Mouse (Mus musculus) hindbrain, embryonic 16.5 days (tissue): ENCODE results near the gene Slc16a10. TPM values are rescaled to one million over a fixed set of nuclear protein-coding genes. Genes with fewer than 3 reads are reported as not detected.

Experiments used
- ATAC-seq: fragments of 200-750 bp; cut with Nextera tagmentation; 2 replicates; pipeline ENCODE4 v1.8.0; 2017; ENCODE audit warnings: moderate TSS enrichment, moderate library complexity
- H3K27ac ChIP-seq: fragments of 300-500 bp; sonication (generic); 2 replicates; pipeline ENCODE4 v1.5.1; 2014; ENCODE audit warnings: low read depth, mild to moderate bottlenecking, control low read depth, low read length, moderate library complexity
- H3K27me3 ChIP-seq: fragments of 300-500 bp; sonication (generic); replicated peaks from 2 replicates; pipeline ENCODE4 v1.6.1; 2014; ENCODE audit warnings: low read length; ENCODE audit not compliant: control insufficient read depth, insufficient read depth
- H3K36me3 ChIP-seq: fragments of 300-500 bp; sonication (generic); 2 replicates; pipeline ENCODE4 v1.6.1; 2014; ENCODE audit warnings: mild to moderate bottlenecking, low read length, moderate library complexity, mixed read lengths; ENCODE audit not compliant: control insufficient read depth, insufficient read depth
- H3K4me1 ChIP-seq: fragments of 300-500 bp; sonication (generic); 2 replicates; pipeline ENCODE4 v1.6.1; 2014; ENCODE audit warnings: low read depth, low read length; ENCODE audit not compliant: control insufficient read depth, insufficient read depth
- H3K4me2 ChIP-seq: fragments of 300-500 bp; sonication (generic); 2 replicates; pipeline ENCODE4 v1.6.1; 2014; ENCODE audit warnings: mild to moderate bottlenecking, low read length, control low read depth, moderate library complexity
- H3K4me3 ChIP-seq: fragments of 300-500 bp; sonication (generic); 2 replicates; pipeline ENCODE4 v1.5.1; 2014; ENCODE audit warnings: mild to moderate bottlenecking, low read length, control low read depth, moderate library complexity
- H3K9ac ChIP-seq: fragments of 300-500 bp; sonication (generic); 2 replicates; pipeline ENCODE4 v1.6.1; 2014; ENCODE audit warnings: low read depth, mild to moderate bottlenecking, control low read depth, low read length, moderate library complexity
- H3K9me3 ChIP-seq: fragments of 300-500 bp; sonication (generic); 2 replicates; pipeline ENCODE4 v1.6.1; 2014; ENCODE audit warnings: mild to moderate bottlenecking, low read length, moderate library complexity; ENCODE audit not compliant: control insufficient read depth
- WGBS: fragments of 180-500 bp; shearing (Covaris S2); extraction: QIAGEN DNeasy Blood & Tissue Kit; methylation state at CpG from one replicate; pipeline ENCODE4 v1.1.7; 2014; 5-methylcytosine and 5-hydroxymethylcytosine counted together
- polyA plus RNA-seq: library from polyadenylated mRNA; unstranded; fragments of >200 nt; fragmentation: Nextera tagmentation; extraction: Ambion mirVana; gene quantifications from 2 replicates; pipeline ENCODE4 v1.2.1, GENCODE M21; 2015

The Slc16a10 gene
- polyA plus RNA-seq, 1 experiment from 2014 or later, result 6.1 TPM

DNA sequence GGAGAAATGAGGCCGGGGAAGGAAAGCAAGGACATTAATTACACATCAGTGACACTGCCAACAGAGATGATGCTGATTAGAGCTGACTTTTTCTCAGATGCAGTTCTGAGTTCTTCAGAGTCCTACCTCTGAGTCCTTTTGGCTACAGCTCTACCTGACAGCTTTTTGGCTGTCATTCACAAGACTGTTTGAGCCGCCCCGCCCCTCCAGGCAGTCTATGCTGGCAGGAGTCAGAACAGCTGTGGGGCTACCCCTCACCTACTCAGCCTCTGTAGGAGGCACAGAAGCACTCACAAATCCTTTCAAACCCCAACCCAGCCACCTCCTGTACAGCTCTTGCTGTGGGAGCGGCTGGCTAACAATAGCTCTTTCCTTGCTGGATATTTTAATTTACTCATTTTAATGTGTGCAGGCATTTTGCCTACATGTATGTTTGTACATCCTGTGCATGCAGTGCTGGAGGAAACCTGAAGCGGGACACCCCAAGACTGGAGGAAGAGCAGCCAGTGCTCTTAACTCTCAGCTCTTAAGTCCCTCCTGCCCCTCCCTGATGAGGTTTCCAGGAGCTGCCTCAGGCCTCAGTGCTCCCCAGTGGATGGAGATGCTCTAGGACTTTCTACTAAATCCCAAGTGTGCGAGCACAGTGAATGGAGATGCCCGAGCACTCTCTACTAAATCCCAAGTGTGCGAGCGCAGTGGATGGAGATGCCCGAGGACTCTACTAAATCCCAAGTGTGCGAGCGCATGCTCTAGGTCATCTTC, 57.5 kb downstream of the Slc16a10 start:
- Histone ChIP-seq H3K27me3 (no peaks in the 10 kb centered on the region), H3K4me1 (no peaks in the 10 kb centered on the region), H3K27ac (no peak overlapping the region), H3K9ac (no peak overlapping the region), H3K9me3 (no peaks in the 10 kb centered on the region), H3K36me3 (no peaks in the 10 kb centered on the region), H3K4me2 (no peak overlapping the region), H3K4me3 (no peak overlapping the region)
- WGBS, result 74% methylated on average over 12 of the region's 12 CpGs
- ATAC-seq, result peak; percentile 67

DNA sequence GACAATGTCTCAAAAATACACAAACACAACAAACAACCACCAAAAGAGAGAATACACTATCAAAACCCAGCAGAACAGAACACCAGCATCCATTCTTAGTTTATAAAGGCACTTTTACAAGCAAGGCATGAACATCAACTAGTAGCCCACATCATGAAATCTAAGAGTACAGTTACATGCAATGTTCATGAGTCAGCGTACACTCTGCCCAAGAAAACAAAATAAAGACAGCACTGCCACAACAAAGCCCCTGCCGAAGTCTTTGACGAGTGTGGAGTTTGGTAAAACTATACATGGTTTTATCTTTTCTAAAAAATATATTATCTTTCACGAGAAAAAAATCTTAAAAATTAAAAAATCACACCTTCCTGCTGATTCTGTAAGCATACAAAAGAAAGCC, 58.5 kb downstream of the Slc16a10 start:
- Histone ChIP-seq H3K4me1 (no peaks in the 10 kb centered on the region), H3K4me2 (no peak overlapping the region), H3K4me3 (no peak overlapping the region), H3K27ac (no peak overlapping the region), H3K27me3 (no peaks in the 10 kb centered on the region), H3K9me3 (no peaks in the 10 kb centered on the region), H3K36me3 (no peaks in the 10 kb centered on the region), H3K9ac (no peak overlapping the region)
- WGBS, result 89% methylated on average over 4 of the region's 4 CpGs
- ATAC-seq, result no peak

DNA sequence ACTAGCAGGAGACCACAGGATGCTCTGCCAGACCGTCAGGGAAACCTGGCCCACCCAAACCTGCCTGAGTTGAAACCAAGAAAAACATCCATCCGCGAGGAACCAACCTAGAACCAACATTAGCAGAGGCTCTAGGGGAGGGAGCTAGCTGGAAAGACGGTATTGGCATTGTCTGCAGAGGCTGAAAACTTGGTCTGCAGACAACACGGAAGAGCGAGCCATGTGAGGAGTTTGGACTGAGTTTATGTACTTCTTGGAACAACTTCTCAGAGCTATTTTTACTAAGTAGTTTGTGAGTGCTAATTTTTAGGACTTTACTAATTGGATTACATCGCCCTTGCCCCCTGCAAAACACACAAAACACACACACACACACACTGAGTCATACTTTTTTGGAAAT, 59.4 kb downstream of the Slc16a10 start:
- no peak overlapping the region for H3K4me3 ChIP-seq
- no peak overlapping the region for H3K27ac ChIP-seq
- H3K9ac ChIP-seq, result no peak overlapping the region
- no peaks in the 10 kb centered on the region for H3K9me3 ChIP-seq
- H3K36me3 ChIP-seq, result no peaks in the 10 kb centered on the region
- ATAC-seq, result no peak
- H3K27me3 ChIP-seq, result no peaks in the 10 kb centered on the region
- no peaks in the 10 kb centered on the region for H3K4me1 ChIP-seq
- WGBS, result 89% methylated on average over 7 of the region's 7 CpGs
- no peak overlapping the region for H3K4me2 ChIP-seq

DNA sequence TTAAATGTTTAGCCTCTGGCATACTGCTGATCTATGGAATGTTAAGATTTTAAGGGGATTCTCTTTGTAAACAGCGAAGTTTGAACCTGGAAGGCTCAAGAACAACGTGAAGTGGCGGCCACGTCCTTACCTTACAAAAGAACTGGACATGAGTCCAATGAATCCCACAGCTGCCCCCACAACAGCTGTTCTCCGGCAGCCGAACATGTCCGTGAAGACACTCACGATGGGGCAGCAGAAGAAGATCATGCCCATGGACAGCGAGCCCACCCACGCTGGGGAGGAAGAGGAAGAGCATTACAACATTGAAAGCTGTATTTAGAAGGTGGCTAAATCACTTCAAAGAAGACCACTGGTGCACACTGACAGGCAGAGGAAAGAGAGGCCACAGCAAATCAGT, 61.5 kb downstream of the Slc16a10 start:
- H3K9ac ChIP-seq, result no peak overlapping the region
- no peaks in the 10 kb centered on the region for H3K4me1 ChIP-seq
- H3K9me3 ChIP-seq, result no peaks in the 10 kb centered on the region
- no peak for ATAC-seq
- H3K4me2 ChIP-seq, result no peak overlapping the region
- H3K36me3 ChIP-seq, result no peaks in the 10 kb centered on the region
- 66% methylated on average over 10 of the region's 10 CpGs for WGBS
- H3K4me3 ChIP-seq, result no peak overlapping the region
- H3K27me3 ChIP-seq, result no peaks in the 10 kb centered on the region
- H3K27ac ChIP-seq, result no peak overlapping the region

DNA sequence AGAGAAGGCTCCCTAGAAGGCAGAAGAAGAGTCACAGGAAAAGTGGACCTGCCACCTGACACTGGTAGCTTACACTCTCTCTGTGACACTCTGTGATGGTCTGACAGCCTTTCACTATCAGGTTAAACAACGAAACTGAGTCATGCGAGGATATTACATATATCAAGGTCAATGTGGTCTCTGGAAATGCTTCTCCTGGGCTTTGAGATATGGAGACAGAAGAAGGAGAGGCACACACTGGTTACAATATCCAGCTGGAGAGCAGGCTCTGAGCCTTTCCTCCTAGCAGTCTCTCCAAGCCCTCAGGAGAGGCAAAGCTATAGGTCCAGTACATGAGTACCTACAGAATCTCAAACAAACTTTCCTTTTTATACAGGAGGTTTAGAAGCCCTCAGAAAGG, 62.8 kb downstream of the Slc16a10 start:
- no peak for ATAC-seq
- Histone ChIP-seq H3K27me3 (no peaks in the 10 kb centered on the region), H3K4me3 (no peak overlapping the region), H3K4me2 (no peak overlapping the region), H3K9me3 (no peaks in the 10 kb centered on the region), H3K9ac (no peak overlapping the region), H3K27ac (no peak overlapping the region), H3K36me3 (no peaks in the 10 kb centered on the region), H3K4me1 (no peaks in the 10 kb centered on the region)
- 91% methylated on average over 2 of the region's 2 CpGs for WGBS

DNA sequence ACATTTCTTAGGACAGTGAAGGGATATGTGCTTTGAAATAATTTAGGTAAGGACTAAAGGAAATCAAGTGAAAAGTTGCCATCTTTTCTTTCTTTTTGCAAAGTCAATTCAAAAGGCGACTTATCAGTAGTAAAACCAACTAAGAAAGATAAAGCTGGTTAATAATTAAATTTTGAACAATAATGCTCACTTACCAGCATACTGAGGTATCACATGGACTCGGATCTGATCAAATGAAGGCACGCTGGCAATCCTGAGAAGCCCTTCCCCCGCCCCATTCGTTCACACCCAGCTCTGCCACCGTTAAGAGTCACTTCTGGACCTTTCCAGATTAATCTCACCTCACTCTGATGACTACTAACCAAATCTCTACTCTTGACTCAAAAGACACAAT, 64.1 kb downstream of the Slc16a10 start:
- Histone ChIP-seq H3K9me3 (no peaks in the 10 kb centered on the region), H3K9ac (no peak overlapping the region), H3K27ac (no peak overlapping the region), H3K27me3 (no peaks in the 10 kb centered on the region), H3K4me1 (no peaks in the 10 kb centered on the region), H3K4me2 (no peak overlapping the region), H3K4me3 (no peak overlapping the region), H3K36me3 (no peaks in the 10 kb centered on the region)
- WGBS, result 70% methylated on average over 6 of the region's 6 CpGs
- ATAC-seq, result no peak

DNA sequence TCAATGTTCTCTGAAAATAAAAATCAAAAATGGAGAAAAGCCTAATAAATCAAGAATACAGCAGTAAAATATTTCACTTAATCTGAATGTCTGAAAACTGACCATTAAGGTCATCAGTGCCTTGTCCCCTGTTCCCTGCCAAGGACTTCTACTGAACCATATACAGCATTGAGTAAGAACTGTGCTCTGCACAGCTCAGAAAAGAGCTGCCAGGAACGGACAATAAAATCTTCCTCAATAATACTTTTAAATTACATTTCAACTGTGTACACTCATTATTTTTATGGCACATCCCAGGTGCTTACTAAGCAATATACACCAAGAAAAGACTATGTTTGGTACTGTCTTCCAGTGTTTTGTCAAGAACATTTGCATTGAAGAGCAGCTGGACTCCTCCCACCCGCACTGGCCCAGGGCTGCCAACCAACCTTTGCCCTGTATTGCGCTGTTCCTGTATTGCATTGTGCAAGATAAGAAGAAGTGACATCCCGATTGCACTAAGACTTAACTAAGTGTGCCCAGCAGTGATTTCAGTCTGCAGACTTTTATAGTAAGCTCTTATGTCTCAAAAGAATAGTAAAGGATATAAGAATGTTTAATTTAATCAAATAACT, 64.6 kb downstream of the Slc16a10 start:
- Histone ChIP-seq H3K9me3 (no peaks in the 10 kb centered on the region), H3K4me1 (no peaks in the 10 kb centered on the region), H3K9ac (no peak overlapping the region), H3K27ac (no peak overlapping the region), H3K36me3 (no peaks in the 10 kb centered on the region), H3K27me3 (no peaks in the 10 kb centered on the region), H3K4me3 (no peak overlapping the region), H3K4me2 (no peak overlapping the region)
- 83% methylated on average over 4 of the region's 4 CpGs for WGBS
- no peak for ATAC-seq

DNA sequence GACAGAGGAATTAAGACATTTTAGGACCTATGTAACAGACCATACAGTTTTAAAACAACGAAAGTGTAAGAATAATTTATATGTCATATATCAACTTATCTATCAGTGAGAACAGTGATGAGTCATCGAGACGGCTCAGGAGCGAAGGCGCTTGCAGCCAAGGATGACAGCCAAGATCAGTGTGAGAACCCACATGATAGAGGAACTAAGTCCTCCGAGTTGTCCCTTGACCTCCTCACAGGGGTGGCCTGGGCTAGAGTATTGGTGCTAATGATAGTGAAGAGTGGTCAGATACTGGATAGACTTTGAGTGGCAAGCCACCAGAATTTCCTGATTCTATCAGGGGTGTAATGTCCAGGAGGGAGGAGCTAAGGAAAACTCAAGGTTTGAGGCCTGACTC, 68.5 kb downstream of the Slc16a10 start:
- H3K9me3 ChIP-seq, result no peaks in the 10 kb centered on the region
- no peak overlapping the region for H3K27ac ChIP-seq
- ATAC-seq, result no peak
- H3K4me3 ChIP-seq, result no peak overlapping the region
- H3K9ac ChIP-seq, result no peak overlapping the region
- 96% methylated on average over 6 of the region's 6 CpGs for WGBS
- H3K27me3 ChIP-seq, result no peaks in the 10 kb centered on the region
- no peak overlapping the region for H3K4me2 ChIP-seq
- H3K36me3 ChIP-seq, result no peaks in the 10 kb centered on the region
- no peaks in the 10 kb centered on the region; the same call in 1 of the 2 replicates for H3K4me1 ChIP-seq

DNA sequence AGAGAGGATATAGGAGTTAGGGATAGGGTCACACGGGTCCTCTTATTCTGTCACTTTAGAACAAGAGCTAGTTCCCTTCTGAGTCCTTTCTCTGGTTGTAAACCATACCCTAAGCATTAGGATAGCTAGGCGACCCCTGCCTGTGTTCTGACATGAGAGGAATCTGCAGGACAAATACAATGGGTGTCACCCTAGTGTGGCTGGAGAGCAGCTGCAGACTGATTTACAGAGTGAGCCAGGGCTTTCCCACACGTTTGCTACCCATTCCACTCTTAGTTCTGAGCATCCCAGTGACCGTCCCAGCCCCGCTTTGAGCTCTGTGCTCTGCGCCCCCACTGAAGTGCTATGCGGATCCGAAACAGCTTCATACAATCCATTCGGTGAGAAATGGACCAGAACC, 71.4 kb downstream of the Slc16a10 start:
- Histone ChIP-seq H3K4me3 (no peak overlapping the region), H3K27me3 (no peaks in the 10 kb centered on the region), H3K27ac (no peak overlapping the region), H3K36me3 (no peaks in the 10 kb centered on the region), H3K4me1 (no peaks in the 10 kb centered on the region; the same call in none of the 2 replicates), H3K4me2 (no peak overlapping the region), H3K9ac (no peak overlapping the region), H3K9me3 (no peaks in the 10 kb centered on the region)
- 50% methylated on average over 9 of the region's 9 CpGs for WGBS
- ATAC-seq, result no peak
